Mouse (Mus musculus) liver, postnatal 0 days (tissue): ENCODE measurements at regions not wholly inside any gene's neighbourhood (a gene's known extent, or its start where the extent isn't known, plus 50 kb on each side); places are given as distances from the start of the nearest gene placed in this dataset.
A peak's percentile ranks its signal among the peaks of the same experiment; 100 is the strongest.

Source experiments
- ATAC-seq: fragments of 200-750 bp; cut with Nextera tagmentation; 2 replicates; pipeline ENCODE4 v1.8.0; 2017; ENCODE audit warnings: mild to moderate bottlenecking, moderate library complexity
- DNase-seq: peaks from one replicate; pipeline ENCODE4 v3.0.0-alpha.2; 2016
- H3K27ac ChIP-seq: fragments of 300-500 bp; sonication (generic); 2 replicates; pipeline ENCODE4 v1.5.1; 2014; ENCODE audit warnings: antibody characterized with exemption, moderate library complexity, mild to moderate bottlenecking, low read depth
- H3K27me3 ChIP-seq: fragments of 300-500 bp; sonication (generic); 2 replicates; pipeline ENCODE4 v1.6.1; 2014; ENCODE audit warnings: low read length, control low read depth, mixed read lengths; ENCODE audit not compliant: insufficient read depth
- H3K36me3 ChIP-seq: fragments of 300-500 bp; sonication (generic); replicated peaks from 2 replicates; pipeline ENCODE4 v1.6.1; 2014; ENCODE audit warnings: mild to moderate bottlenecking, control low read depth, low read length, moderate library complexity, mixed read lengths; ENCODE audit not compliant: insufficient read depth
- H3K4me1 ChIP-seq: fragments of 300-500 bp; sonication (generic); 2 replicates; pipeline ENCODE4 v1.6.1; 2014; ENCODE audit warnings: antibody characterized with exemption, mild to moderate bottlenecking, control low read depth; ENCODE audit not compliant: insufficient read depth
- H3K4me2 ChIP-seq: fragments of 300-500 bp; sonication (generic); 2 replicates; pipeline ENCODE4 v1.6.1; 2014; ENCODE audit warnings: low read depth, mild to moderate bottlenecking, low read length, moderate library complexity, mixed read lengths
- H3K4me3 ChIP-seq: fragments of 300-500 bp; sonication (generic); 2 replicates; pipeline ENCODE4 v1.5.1; 2014; ENCODE audit warnings: low read depth, low read length
- H3K9ac ChIP-seq: fragments of 300-500 bp; sonication (generic); replicated peaks from 2 replicates; pipeline ENCODE4 v1.6.1; 2014; ENCODE audit warnings: mild to moderate bottlenecking, moderate library complexity
- H3K9me3 ChIP-seq: fragments of 300-500 bp; sonication (generic); 2 replicates; pipeline ENCODE4 v1.6.1; 2016; ENCODE audit warnings: mild to moderate bottlenecking, control low read depth, low read length, mixed read lengths
- CTCF ChIP-seq: sonication (generic); IDR thresholded peaks from 2 replicates; pipeline ENCODE4 v1.5.1; 2016; ENCODE audit warnings: antibody characterized with exemption, low read depth
- EP300 ChIP-seq: IDR thresholded peaks from 2 replicates; pipeline ENCODE4 v1.6.1; 2016; ENCODE audit warnings: antibody characterized with exemption, low read depth, mild to moderate bottlenecking
- WGBS: fragments of 180-500 bp; shearing (Covaris S2); extraction: QIAGEN DNeasy Blood & Tissue Kit; methylation state at CpG from one replicate; pipeline ENCODE4 v1.1.7; 2014; ENCODE audit not compliant: insufficient replicate concordance; 5-methylcytosine and 5-hydroxymethylcytosine counted together

- TF ChIP-seq EP300 (no peak), CTCF (no peak)
- Histone ChIP-seq H3K4me3 (no peak overlapping the region), H3K4me1 (peaks cover 3% of the 10 kb centered on the region; the same call in 1 of the 2 replicates), H3K27ac (no peak overlapping the region), H3K9ac (no peak overlapping the region), H3K4me2 (peak overlapping the region; percentile 22; the same call in 1 of the 2 replicates), H3K27me3 (no peaks in the 10 kb centered on the region), H3K36me3 (no peaks in the 10 kb centered on the region), H3K9me3 (no peaks in the 10 kb centered on the region)
- DNase-seq (peak; percentile 16), ATAC-seq (peak; percentile 50)
- WGBS, result 53% methylated on average over 20 of the region's 20 CpGs
These were observed 462.1 kb upstream of the Arglu1 start for GRCm38 (mm10) chr8:9152313-9152925.

DNA sequence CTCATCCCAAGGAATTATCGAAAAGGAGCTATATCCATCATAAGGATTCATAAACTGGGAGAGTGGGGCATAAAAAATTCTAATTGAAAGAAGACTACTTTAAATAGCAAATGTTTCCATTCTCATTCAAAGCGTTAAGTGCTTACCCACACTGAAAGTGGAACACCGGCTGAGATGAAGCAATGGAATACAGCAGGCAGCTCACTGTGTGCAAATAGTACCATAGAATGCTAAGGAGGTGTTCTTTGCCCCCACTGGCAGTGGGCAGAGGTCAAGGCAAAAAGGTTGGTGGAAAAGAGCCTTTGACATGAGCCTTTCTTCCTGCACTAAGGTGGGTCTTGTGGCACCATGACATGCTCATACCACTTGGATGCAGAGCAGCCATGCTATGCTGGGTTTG lies 454.0 kb upstream of the Arglu1 start:
- no peaks in the 10 kb centered on the region for H3K36me3 ChIP-seq
- H3K9me3 ChIP-seq, result no peaks in the 10 kb centered on the region
- no peak overlapping the region for H3K27ac ChIP-seq
- DNase-seq (no peak), ATAC-seq (no peak)
- 82% methylated on average over 3 of the region's 3 CpGs for WGBS
- no peaks in the 10 kb centered on the region for H3K4me1 ChIP-seq
- H3K9ac ChIP-seq, result no peak overlapping the region
- H3K27me3 ChIP-seq, result no peaks in the 10 kb centered on the region
- no peak overlapping the region for H3K4me3 ChIP-seq
- H3K4me2 ChIP-seq, result no peak overlapping the region
- no peak for TF ChIP-seq CTCF
- TF ChIP-seq EP300, result no peak

- Histone ChIP-seq H3K9me3 (no peaks in the 10 kb centered on the region), H3K9ac (no peak overlapping the region), H3K27me3 (no peaks in the 10 kb centered on the region), H3K27ac (no peak overlapping the region), H3K4me2 (no peak overlapping the region), H3K36me3 (no peaks in the 10 kb centered on the region), H3K4me1 (no peaks in the 10 kb centered on the region), H3K4me3 (no peak overlapping the region)
- ATAC-seq, result no peak
- WGBS, result 53% methylated on average over 3 of the region's 3 CpGs
- DNase-seq, result no peak
- TF ChIP-seq CTCF (no peak), EP300 (no peak)
These were observed 449.5 kb upstream of the Arglu1 start for GRCm38 (mm10) chr8:9139781-9140180.

DNA sequence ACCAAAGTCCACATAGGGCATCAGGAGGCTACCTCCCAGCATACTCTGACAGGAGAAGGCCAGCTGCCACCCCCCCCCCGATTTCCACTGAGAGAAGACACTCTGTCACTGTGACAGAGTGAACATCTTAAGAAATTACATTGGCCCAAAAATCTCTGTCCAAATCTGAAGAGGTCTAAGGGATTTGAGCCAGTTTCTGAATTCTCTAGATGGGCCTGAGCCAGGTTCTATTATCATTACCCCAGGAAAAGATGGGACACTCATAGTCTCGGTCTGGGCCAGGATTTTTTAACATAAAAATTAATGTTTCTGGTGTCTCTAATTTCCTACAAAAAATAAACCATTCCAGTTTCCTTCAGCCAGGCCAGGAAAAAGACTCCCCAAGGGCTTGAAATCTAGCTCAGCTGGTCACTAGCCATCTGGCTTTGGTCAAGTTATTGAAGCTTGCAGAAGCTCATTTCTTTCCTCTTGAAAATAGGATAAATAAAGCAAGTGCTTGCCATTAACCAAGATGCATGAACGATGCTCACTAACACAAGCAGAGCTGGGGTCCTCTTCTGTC lies 448.8 kb upstream of the Arglu1 start:
- no peaks in the 10 kb centered on the region for H3K36me3 ChIP-seq
- TF ChIP-seq EP300, result no peak
- TF ChIP-seq CTCF, result no peak
- 74% methylated on average over 3 of the region's 3 CpGs for WGBS
- H3K27ac ChIP-seq, result no peak overlapping the region
- no peaks in the 10 kb centered on the region for H3K27me3 ChIP-seq
- ATAC-seq (no peak), DNase-seq (no peak)
- no peaks in the 10 kb centered on the region for H3K4me1 ChIP-seq
- no peak overlapping the region for H3K4me2 ChIP-seq
- H3K9me3 ChIP-seq, result no peaks in the 10 kb centered on the region
- no peak overlapping the region for H3K4me3 ChIP-seq
- no peak overlapping the region for H3K9ac ChIP-seq

DNA sequence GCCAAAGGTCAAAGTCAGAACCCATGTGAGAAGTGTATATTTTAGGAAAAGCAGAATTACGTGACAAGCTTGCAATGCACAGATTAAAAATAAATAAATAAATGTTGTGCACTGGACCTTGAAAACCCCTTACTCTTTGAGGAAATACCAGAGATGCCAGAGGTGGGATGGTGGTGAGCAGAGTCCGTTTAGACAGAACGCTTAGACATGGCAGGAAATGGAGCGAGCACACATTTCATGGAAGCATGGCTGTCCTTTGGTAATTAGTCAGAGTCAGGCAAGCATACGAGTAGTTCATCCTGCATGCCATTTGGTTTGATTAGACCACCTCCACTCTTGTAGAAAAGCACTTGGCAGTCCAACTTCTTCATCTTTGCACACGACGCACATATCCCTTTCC lies 443.4 kb upstream of the Arglu1 start:
- Histone ChIP-seq H3K9me3 (no peaks in the 10 kb centered on the region), H3K4me3 (no peak overlapping the region), H3K27me3 (no peaks in the 10 kb centered on the region), H3K36me3 (no peaks in the 10 kb centered on the region), H3K9ac (no peak overlapping the region), H3K4me1 (no peaks in the 10 kb centered on the region), H3K4me2 (no peak overlapping the region), H3K27ac (no peak overlapping the region)
- TF ChIP-seq CTCF, result no peak
- TF ChIP-seq EP300, result no peak
- WGBS, result 51% methylated on average over 7 of the region's 7 CpGs
- ATAC-seq (no peak), DNase-seq (no peak)

GRCm38 (mm10) chr8:9132612-9133218 lies 442.4 kb upstream of the Arglu1 start:
- no peak for DNase-seq
- no peaks in the 10 kb centered on the region for H3K4me1 ChIP-seq
- no peak overlapping the region for H3K9ac ChIP-seq
- H3K27ac ChIP-seq, result no peak overlapping the region
- ATAC-seq, result no peak
- H3K9me3 ChIP-seq, result no peaks in the 10 kb centered on the region
- TF ChIP-seq EP300 (no peak), CTCF (no peak)
- H3K4me2 ChIP-seq, result no peak overlapping the region
- no peaks in the 10 kb centered on the region for H3K36me3 ChIP-seq
- WGBS, result 64% methylated on average over 5 of the region's 5 CpGs
- no peaks in the 10 kb centered on the region for H3K27me3 ChIP-seq
- H3K4me3 ChIP-seq, result no peak overlapping the region
